Mouse (Mus musculus) ES-E14 (cell line): Measurements from ENCODE around the gene Pou2af1.

ENCODE experiments used
- MAFK ChIP-seq: IDR thresholded peaks from 2 replicates; pipeline ENCODE4 v1.6.1; 2014; ENCODE audit warnings: mild to moderate bottlenecking, low read depth, low read length, inconsistent platforms; ENCODE audit not compliant: insufficient read depth
- ZC3H11A ChIP-seq: IDR thresholded peaks from 2 replicates; pipeline ENCODE4 v1.6.1; 2012; ENCODE audit warnings: low read depth, mild to moderate bottlenecking, inconsistent platforms, low read length, borderline replicate concordance

DNA sequence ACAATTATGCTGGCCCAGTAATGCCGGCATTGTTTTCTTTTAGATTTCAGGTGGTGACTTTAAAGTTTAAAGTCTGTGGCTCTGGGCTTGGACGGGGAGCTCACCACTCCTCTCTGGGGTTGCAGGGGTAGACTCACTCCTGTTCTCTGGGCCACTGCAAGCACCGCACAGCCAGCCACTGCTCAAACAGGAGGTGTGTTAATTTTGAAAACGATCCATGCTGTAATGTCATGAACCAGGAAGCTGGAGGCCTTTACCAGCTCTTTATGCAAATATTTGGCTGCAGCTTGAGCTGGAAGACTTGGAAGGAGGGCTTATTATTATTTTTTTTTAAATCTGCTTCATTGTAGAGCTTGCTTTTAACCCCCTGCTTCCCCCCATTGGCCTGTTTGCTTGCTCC is 61.2 kb downstream of the Pou2af1 start:
- TF ChIP-seq MAFK (no peak), ZC3H11A (no peak)
